In genomic region chr13:43454431-43454830, GRCm38 (mm10) we compare ENCODE assay signal across 11 mouse cellular contexts.
"Had no signal": no experiment of that assay in that cellular context is flagged by ENCODE, and none has a peak within 500 bp of the region (broad histone marks: within the 10 kb centered on the region; RNA-seq: fewer than 3 reads in every experiment).

No protein-coding gene starts in this region.

- H3K27ac ChIP-seq: kidney, postnatal 0 days; layer of hippocampus, adult 2 months; liver, embryonic 13.5 days; macrophage had no signal

- H3K9me3 ChIP-seq: liver, embryonic 13.5 days had no signal

- ATAC-seq: intestine, postnatal 0 days had no signal

- H3K4me2 ChIP-seq: liver, embryonic 13.5 days; midbrain, embryonic 11.5 days had no signal

- H3K36me3 ChIP-seq: liver, embryonic 13.5 days had no signal

- H3K9ac ChIP-seq: liver, embryonic 13.5 days had no signal

- H3K4me3 ChIP-seq: layer of hippocampus, adult 2 months; liver, embryonic 13.5 days had no signal

- DNase-seq: kidney, adult 2 months; kidney, postnatal 25 days; layer of hippocampus, adult 9-11 months; liver, embryonic 13.5 days; lung, adult 2 months; midbrain, embryonic 14.5 days had no signal

- H3K27me3 ChIP-seq: liver, embryonic 13.5 days had no signal
